Mouse (Mus musculus) induced T-regulatory cell, adult 2 months (primary cell): ENCODE data around the gene Tnc.

ENCODE experiments used
- DNase-seq: peaks from one replicate; pipeline ENCODE4 v3.0.0-alpha.2; 2012; ENCODE audit warnings: low read depth

Tnc gene

DNA sequence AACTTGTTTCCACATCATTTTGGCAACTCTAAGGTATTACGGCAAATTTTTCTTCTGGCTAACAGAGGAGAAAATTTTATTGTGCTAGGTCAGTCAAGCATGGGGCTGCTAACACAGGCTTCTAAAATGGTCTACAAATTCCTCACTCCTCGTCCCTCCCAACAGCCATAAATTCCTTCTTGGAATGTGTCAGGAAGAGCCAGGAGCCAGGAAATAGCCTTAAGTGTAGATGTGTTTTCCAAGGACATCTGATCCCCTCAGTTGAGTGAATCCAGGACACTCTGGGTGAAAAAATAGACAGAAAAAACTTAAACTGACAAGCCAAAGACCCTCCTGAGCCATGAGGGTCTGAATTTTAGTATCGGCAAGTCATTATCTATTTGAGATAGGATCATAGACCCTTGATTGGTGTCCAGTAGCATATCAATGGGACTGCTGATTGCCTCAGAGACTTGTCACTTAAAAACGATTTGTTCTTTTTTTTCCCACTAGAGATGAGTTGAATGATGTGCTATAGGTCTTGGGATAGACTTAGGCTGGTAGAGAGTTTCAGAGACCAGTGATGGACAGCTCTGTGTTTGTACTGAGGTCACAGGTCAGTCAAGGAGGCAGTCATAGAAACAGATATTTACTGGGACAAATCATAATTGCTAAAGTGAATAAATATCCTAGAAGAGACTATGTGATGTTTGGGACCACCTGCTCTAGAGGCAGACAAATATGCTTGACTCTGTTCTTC, 22.6 kb downstream of the Tnc start:
- DNase-seq: no peak

DNA sequence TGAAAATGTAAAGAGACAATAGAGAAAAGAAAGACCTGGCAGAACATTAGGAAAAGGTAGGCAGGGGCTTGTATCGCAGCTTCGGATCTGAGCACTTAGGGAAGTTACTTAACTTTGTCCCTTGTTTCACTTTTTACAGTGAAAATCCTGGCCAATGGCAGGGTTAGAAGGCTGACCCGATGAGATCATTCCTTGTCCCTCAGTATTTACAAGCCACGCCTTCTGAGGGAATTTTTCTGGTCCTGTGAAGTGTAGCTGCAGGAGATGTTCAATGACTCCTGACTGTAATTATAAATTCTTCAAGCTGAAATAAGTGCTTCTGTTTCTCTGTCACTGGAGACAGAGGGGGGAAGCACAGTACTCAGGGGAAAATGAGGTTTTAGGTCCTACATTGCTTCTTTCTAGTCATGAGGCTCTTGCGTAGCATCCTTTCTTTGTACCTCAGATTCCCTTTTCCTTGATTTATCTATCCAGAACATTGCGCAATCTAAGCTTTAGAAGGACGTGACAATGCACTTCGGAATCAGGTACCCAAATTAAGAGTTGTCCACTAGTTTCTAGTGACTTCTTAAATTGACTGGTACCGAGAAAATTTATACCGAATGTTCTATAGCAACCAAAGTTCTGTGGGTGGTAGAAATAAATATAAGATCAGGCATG, 25.8 kb downstream of the Tnc start:
- DNase-seq: no peak

- no peak for DNase-seq
Observed at GRCm38 (mm10) chr4:64020151-64020550, 26.7 kb downstream of the Tnc start.

GRCm38 (mm10) chr4:64011308-64011707, 35.5 kb downstream of the Tnc start:
- DNase-seq: no peak

DNA sequence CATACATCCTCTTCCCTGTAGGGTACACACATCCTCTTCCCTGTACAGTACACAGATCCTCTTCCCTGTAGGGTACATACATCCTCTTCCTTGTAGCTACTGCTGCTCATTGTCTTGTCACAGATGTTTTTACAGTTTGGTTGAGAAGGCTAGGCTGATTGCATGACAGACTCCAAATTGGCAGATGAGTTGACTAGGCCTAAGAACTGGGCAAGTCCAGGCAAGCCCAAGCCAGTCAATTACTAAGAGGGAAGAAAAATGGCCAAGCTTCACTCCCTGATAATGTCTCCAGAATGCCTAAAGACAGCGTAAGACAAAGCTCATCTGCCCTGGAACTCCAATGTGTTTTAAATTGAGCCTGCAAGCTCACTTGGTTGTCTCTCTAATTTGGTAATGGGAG, 36.9 kb downstream of the Tnc start:
- DNase-seq: no peak

DNA sequence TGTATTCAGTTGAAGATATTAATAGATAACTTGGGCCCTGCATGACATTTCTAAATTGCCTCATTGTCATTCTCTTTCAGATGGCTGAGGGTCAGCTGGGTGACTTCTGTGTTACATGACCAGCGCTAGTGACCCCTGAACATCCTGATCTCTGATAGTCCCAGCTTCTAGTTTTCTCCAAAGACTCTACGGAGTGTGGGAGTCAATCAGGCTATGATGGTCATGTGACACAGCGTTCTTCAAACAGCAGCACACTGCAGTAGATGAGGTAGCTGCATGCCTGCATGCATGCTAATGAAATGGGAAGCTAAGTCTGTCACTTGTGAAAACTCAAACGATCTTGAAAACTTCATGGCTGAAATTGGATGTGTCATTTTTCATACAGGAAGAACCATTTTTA, 41.6 kb downstream of the Tnc start:
- no peak for DNase-seq

GRCm38 (mm10) chr4:64003677-64004076, 43.1 kb downstream of the Tnc start:
- DNase-seq: no peak

GRCm38 (mm10) chr4:64002168-64002567, 44.6 kb downstream of the Tnc start:
- no peak for DNase-seq

DNA sequence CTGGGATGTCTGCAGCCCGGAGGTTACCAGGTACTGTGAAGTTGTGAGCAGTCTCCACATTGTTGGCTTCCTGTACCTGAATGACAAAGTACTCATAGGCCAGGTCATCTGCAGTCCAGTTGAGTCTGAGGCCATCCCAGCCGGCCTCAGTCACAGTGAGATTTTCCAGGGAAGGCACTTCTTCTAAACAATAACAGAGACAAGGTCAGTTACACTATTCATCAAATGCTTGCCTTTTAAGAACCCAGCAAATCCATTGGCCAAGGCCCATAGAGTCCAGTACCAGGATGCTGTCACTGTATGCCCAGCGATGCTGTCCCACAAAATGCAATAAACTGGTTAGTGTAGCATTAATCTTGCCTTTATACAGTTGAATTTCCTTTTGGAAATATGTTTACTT, 46.0 kb downstream of the Tnc start:
- DNase-seq: no peak

GRCm38 (mm10) chr4:64000293-64000692, 46.5 kb downstream of the Tnc start:
- no peak for DNase-seq

GRCm38 (mm10) chr4:63993462-63994113, 53.2 kb downstream of the Tnc start:
- DNase-seq: no peak

DNA sequence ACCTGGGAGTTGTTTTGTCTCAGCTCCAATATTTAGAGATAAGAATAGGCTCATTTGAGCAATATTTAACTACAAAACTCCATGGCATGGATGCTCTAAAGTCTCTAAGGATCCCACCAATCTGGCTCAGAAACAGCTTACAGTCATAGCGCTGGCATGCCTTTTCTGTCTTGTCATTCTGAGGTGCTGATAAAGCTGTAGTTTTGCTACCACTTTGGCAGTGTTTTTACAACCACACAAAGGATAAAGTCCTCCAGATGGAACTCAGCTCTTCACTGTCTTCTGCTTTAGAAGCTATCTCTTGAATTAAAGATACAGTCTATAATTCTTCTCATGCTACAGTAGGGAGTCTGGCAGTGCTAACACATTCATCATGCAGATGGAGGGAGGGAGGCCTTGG, 56.6 kb downstream of the Tnc start:
- no peak for DNase-seq

DNA sequence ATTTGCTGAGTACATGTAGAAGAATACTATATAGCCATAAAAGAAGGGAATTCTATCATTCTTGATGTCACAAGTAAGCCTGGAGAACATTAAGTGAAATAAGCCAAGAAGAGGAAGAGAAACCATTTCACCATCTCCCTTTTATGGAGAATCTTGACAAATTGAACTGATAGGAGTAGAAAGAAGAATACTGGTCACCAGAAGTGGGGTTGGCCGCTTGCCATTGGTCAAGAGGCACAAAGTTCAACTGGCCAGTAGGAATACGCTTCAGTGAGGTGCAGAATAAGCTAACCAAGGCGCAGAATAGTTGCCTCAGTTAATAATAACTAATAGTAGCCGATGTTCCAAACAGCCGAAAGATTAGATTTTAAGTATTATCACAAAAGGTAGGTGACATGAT, 58.7 kb downstream of the Tnc start:
- no peak for DNase-seq

DNA sequence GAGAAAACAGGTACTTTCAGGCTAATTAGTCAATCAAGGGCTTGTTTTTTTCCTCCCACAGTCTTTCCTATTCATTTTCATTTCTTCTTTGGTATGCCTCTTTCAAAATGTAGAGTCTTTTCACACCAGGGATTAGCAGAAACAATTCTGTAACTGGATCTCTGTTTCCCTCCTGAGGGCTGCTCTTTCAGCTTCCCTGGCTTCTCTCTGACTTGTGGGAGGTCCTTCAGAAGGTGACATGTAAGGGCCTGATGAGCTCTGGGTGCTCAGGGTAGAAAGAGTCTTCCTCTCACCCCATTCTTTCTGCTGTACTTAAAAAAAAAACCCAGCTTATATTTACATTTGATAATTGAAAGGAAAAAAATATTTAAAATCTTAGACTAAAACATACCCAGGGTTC, 60.2 kb downstream of the Tnc start:
- DNase-seq: no peak

DNA sequence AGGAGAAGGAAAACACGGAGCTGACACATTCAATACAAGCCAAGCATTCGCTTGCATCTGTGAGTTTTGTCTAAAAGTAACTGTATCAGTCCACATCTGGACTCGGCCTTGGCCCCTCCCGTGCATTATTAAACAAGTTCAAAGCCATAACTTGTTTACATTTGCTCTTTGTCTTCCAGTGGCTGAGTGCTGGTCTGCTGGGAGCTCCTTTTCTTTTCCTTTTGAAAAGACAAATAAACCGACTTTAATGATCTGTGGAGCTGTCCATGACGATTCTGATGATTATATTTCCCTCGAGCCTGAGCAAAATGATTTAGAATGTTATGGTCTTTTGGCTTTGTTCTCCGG, 63.7 kb downstream of the Tnc start:
- DNase-seq: no peak

DNA sequence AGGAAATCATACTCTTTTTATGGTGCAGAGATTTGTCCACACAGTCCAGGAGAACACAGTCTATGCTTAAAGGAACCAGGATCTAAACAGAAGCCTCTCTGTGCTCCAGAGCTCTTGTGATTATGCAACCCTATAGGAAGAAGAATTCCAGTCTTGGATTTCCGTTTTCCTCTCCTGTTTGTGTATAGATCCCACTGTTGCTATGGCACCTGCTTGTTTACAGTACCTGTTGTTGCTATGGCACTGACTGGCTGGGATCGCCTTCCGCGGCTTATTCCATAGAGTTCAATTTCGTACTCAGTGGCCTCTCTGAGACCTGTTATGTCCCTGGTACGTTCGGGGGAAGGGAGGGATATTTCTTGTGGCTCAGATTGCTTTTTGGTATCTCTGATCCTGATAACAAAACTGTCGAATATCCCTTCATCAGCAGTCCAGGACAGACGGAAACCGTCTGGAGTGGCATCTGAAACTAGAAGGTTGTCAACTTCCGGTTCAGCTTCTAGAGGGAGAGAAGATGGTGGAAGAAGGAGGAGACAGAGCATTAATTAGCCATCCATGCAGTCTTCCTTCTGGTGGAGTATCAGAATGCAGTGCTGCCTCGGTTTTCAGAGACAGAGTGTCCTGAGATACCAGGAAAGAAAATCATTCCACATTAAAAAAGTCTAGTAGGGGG, 64.3 kb downstream of the Tnc start:
- DNase-seq: no peak

DNA sequence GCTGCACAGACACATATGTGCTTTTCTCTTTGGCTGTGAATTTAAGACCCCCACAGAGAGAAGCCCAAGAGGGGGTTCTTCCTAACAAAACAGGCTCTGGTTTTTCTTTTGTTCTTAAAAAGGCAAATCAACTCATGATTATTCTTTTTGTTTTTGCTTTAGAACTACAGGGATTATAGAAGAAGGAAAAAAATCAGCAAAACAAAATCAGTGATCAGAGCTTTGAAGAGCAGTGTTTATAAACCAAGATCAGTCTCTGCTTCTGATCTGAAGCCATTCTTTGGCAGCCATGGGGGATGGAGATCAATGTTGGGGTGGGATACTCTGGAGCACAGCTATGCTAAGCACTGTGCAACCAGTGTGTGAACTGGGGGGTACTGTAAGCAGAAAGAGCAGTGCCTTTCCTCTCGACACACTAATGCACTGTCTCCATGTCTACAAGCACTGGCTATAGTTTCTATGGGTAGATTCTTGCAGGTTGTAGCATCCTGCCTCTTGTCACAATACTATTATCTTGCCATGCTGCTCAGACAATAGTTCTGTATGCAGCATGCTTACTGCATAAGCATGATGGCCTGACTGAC, 66.5 kb downstream of the Tnc start:
- DNase-seq: no peak

GRCm38 (mm10) chr4:63979635-63980034, 67.2 kb downstream of the Tnc start:
- DNase-seq: no peak

- no peak for DNase-seq
Observed at GRCm38 (mm10) chr4:63972536-63972935, 74.3 kb downstream of the Tnc start.

- DNase-seq: no peak
Observed at GRCm38 (mm10) chr4:63971762-63972161, 75.1 kb downstream of the Tnc start.

GRCm38 (mm10) chr4:63970925-63971324, 75.9 kb downstream of the Tnc start:
- DNase-seq: no peak

- DNase-seq: no peak
Observed at GRCm38 (mm10) chr4:63969891-63970290, 76.9 kb downstream of the Tnc start.

DNA sequence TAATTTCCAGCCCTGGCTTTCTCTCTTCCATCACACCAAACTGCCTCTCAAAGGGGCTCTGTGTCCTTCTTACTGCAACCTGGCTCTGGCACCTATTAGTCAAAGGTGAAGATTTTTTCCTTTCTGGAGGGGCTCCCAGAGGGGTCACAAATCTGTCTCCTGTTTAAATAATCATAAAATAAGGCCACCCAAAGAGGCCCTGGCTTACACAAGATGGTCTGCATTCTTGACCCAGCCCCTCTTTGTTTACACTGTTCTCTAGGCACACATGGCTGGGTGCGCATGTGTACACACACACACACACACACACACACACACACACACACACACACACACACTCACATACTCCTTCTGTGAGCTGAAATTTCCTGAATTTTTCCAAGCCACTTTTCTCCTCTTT, 83.4 kb downstream of the Tnc start:
- no peak for DNase-seq
